Mouse (Mus musculus) cerebellum, adult 2 months (tissue): ENCODE measurements around the gene Mfsd12.

Experiments used
- CTCF ChIP-seq: fragments of 200-500 bp; IDR thresholded peaks from 2 replicates; pipeline ENCODE4 v1.5.1; 2011; ENCODE audit warnings: low read depth, mild to moderate bottlenecking, control low read depth, low read length, moderate library complexity, borderline replicate concordance; ENCODE audit not compliant: insufficient read depth
- POLR2A ChIP-seq: fragments of 200-500 bp; IDR thresholded peaks from 2 replicates; pipeline ENCODE4 v1.6.1; 2011; ENCODE audit warnings: low read length, control low read depth, borderline replicate concordance; ENCODE audit not compliant: insufficient read depth

DNA sequence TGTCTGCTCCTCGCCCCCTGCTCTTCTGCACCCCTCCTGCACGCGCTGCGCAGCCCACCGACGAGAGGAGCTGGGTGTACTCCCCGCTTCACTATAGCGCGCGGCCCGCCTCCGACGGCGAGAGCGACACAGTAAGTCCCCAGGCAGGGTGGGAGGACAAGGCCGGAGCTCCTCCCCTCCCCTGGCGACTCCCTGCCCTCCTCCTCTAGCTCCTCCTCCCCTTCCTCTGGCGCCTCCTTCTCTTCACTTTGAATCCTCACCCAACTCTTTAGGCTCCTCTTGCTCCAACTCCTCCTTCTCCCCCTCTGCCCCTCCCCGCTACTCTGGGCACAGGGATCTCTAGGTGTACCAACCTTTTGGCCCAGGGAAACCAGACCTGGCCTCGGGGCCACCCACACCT is 40.0 kb upstream of the Mfsd12 start:
- no peak for TF ChIP-seq POLR2A
- TF ChIP-seq CTCF, result no peak
